Mouse (Mus musculus): Measurements from ENCODE around the gene Mok. TPM values are rescaled to one million over a fixed set of nuclear protein-coding genes. Genes with fewer than 3 reads are reported as not detected.

Mok gene
- polyA plus RNA-seq, 1 experiment from 2014 or later = 12.1 TPM

DNA sequence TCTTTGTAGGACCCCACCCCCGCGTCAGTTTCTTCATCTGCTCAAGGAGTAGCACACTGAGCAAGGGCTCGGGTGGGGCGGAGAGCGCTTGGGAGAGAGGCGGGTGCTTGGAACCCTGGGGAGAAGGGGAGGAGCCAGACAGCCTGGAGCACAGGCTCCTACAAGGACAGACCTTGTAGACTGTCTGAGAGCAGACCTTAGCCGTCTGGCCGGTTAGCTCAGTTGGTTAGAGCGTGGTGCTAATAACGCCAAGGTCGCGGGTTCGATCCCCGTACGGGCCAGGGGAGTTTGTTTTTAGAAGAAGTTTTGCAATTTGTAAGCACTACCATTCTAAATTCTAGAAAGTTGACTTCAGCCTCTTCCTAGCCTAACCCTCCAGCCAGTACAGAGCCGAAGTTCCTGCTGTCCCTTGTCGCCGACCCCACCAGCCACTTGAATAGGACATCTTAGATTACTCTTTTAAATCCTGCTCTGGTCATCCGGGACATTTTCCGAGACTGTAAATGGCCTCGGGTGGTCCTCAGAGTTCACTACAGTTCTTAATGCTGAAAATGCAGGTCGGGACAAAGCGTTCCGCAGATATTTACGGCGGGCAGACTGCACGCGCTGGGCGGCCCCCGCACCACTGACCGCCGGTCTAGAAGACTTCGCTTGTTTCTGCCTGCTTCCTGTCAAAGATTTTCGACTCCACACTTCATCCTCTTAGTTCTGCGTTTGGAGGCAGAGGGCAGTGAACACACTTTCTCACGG, 4.6 kb upstream of the Mok start:
- Histone ChIP-seq H3K4me1 (replicated peaks) (peaks cover 36% of the 10 kb centered on the region), H3K4me3 (replicated peaks) (peak overlapping the region; percentile 43), H3K36me3 (no peaks in the 10 kb centered on the region), H3K27ac (no peak overlapping the region), H3K9me3 (no peaks in the 10 kb centered on the region), H3K9ac (replicated peaks) (peak overlapping the region; percentile 55), H3K27me3 (peaks cover 50% of the 10 kb centered on the region), H3K4me2 (replicated peaks) (peak overlapping the region; percentile 57)
- 1% methylated on average over 36 of the region's 36 CpGs for WGBS
- peak; percentile 67 for ATAC-seq

DNA sequence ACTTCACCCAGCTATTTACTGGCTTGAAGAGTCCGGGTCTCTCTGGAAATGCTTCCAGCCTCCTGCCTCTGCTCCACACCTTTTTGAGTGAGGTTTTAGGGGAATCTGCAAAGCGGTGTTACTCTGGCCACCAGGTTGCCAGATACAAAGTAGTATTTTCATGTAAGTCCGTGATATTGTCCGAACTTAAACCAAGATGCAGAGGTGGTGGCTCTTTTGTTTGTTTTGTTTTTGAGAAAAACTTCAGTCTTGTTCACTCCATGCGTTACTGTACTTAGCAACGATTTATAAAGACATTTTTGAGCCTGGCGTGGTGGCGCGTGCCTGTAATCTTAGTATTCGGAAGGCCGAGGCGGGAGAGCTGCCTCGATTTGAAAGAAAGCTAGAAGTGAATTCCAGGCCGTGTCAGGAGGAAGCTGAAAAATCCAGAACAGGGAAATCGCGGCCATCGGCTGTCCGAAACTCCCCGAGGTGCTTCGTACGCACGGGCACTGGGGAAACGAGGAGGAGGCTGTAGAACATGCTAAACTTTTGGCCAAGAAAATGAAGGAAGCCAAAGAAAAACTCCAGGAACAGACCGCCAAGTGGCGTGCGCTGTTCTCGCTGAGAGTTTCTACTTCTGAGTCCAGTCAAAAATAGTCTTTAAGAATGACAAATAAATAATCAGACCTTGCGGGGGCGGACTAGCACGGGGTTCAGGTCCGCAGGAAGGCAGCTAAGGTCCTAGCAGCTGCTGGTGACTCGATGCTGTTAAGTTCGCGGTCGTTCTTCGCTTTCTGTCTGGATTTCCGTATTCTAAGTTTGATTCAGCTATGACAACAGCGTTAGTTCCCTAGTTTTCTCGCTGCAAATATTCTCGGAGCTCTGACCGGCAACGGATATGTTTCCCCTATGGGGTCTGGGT, 3.7 kb upstream of the Mok start:
- H3K9me3 ChIP-seq = no peaks in the 10 kb centered on the region
- no peaks in the 10 kb centered on the region for H3K36me3 ChIP-seq
- ATAC-seq = no peak
- peaks cover 41% of the 10 kb centered on the region for H3K4me1 ChIP-seq (replicated peaks)
- peaks cover 50% of the 10 kb centered on the region for H3K27me3 ChIP-seq
- H3K4me2 ChIP-seq (replicated peaks) = peak overlapping the region; percentile 57
- WGBS = 1% methylated on average over 42 of the region's 42 CpGs
- H3K27ac ChIP-seq = no peak overlapping the region
- H3K9ac ChIP-seq (replicated peaks) = peak overlapping the region; percentile 55
- peak overlapping the region; percentile 43 for H3K4me3 ChIP-seq (replicated peaks)

DNA sequence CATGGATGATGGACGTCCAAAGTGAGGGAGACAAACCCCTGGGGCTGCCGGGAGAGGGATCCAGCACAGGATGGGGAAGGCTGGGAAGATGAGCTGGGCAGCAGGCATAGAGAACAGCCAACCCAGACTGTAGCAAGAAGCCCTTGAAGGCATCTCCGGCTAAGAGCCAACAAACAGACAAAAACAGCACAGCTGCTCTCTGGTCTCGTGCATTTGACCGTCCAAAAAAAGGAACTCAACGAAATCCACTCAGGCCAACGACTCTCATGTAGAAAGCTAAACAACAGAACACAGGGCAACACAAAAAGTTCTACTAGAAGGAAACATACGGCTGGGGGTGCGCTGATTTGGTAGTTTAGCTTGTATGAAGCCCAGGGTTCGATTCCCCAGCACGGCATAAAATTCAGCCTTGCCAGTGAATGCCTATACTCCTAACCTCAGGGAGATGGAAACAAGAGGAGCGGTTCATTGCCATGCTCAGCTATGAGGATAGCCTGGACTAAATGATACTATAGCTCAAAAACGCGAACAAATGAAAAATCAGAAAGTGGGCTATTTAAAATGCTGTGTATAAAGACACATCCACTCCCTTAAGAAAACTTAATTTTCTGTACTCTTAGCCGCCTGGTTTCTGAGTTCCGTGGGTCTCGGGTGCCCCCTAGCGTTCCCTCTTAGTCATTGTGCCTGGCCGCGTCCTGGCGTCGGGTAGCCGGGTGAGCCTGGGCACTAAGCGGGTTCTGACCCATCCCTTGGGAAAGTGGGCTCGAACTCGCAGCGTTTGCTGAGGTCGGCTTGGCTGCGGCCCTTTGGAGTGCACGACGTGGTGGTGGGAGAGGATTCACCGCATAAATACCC, 2.7 kb upstream of the Mok start:
- Histone ChIP-seq H3K36me3 (no peaks in the 10 kb centered on the region), H3K9me3 (no peaks in the 10 kb centered on the region), H3K4me2 (replicated peaks) (peak overlapping the region; percentile 57), H3K9ac (replicated peaks) (peak overlapping the region; percentile 54; the same call in 1 of the 2 replicates), H3K27me3 (peaks cover 48% of the 10 kb centered on the region), H3K27ac (no peak overlapping the region), H3K4me1 (replicated peaks) (peaks cover 41% of the 10 kb centered on the region), H3K4me3 (replicated peaks) (peak overlapping the region; percentile 43)
- WGBS = 19% methylated on average over 32 of the region's 32 CpGs
- peak; percentile 27; the same call in 1 of the 2 replicates for ATAC-seq

DNA sequence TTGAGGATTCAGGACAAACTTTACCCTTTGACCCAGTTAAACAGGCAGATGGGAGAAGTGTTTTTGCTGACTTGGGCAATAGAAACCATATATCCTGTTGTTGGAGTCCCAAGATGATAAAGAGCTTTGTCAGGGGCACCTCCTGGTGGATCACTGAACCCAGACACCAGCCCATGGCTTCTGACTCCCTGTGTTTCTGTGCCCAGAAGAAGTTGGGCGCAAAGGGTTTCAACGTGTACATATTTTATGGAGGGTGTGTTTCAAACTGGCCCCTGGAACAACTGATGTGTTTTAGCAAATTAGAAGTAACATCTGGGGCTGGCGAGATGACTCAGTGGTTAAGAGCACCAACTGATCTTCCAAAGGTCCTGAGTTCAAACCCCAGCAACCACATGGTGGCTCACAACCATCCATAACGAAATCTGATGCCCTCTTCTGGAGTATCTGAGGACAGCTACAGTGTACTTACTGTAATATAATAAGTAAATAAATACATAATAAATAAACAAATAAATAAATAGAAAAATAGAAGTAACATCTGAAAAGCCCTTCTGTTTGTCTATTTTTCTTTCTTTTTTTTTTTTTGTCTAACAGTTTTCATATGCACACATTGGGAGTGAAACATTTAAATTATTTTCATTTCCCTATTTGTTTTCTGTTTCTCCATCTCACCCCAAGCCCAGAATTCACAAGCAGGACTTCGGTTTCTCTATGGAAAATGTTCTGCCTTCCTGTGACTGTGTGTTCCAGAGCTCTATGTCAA, 1.2 kb upstream of the Mok start:
- H3K27ac ChIP-seq = no peak overlapping the region
- no peaks in the 10 kb centered on the region for H3K9me3 ChIP-seq
- no peak for ATAC-seq
- H3K4me3 ChIP-seq (replicated peaks) = no peak overlapping the region
- H3K4me2 ChIP-seq (replicated peaks) = no peak overlapping the region
- peaks cover 50% of the 10 kb centered on the region for H3K4me1 ChIP-seq (replicated peaks)
- H3K36me3 ChIP-seq = no peaks in the 10 kb centered on the region
- peaks cover 36% of the 10 kb centered on the region for H3K27me3 ChIP-seq
- H3K9ac ChIP-seq (replicated peaks) = no peak overlapping the region
- 69% methylated on average over 5 of the region's 5 CpGs for WGBS

DNA sequence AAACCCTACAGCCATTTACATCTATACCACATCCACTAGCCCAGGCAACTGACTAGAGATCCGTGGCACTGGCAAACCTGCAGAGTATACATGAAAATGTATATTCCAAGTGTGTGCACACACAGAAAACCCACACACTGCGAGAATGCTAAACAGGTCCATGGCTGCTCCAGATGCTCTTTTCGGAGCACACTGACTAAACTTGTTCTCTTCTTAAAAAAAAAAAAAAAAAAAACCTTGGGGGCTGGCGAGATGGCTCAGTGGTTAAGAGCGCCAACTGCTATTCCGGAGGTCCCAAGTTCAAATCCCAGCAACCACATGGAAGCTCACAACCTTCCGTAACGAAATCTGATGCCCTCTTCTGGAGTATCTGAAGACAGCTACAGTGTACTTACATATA, 2.9 kb downstream of the Mok start:
- H3K9ac ChIP-seq (replicated peaks) = no peak overlapping the region
- 84% methylated on average over 8 of the region's 8 CpGs for WGBS

DNA sequence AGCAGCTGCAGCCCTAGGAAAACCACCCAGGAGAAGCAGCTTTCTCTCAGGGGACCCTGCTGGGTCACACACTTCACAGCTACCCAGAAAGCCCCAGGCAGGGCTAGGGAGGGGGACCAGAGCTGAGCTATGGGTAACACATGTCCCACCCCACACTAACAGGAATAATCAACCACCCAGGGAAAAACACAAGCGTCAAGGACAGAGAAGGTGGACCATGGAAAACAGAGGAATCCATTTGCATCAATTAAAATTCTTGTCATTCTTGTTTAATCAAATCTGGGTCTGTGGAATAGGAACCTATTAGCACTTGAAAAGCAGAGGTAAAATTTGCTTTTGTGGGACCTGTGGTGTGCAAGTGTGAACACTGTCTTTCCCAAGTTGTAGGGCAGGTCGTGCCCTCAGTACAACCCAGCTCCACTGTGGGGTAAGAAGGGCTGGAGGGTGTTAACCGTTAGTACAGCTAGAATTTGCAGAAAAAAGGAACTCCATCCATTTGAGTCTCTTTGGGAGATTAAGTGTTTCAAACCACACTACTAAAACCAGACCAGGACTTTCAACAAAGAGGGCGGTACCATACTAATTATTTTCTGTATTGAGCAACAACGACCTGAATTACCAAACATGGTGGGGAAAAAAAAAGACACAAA, 3.4 kb downstream of the Mok start:
- H3K27me3 ChIP-seq = no peaks in the 10 kb centered on the region
- 40% methylated on average over 5 of the region's 5 CpGs for WGBS

More for the DNA sequence above, 2.9 kb downstream of the Mok start:
- no peaks in the 10 kb centered on the region for H3K9me3 ChIP-seq
- peaks cover 29% of the 10 kb centered on the region for H3K4me1 ChIP-seq (replicated peaks)
- no peak overlapping the region for H3K4me3 ChIP-seq (replicated peaks)
- no peak for ATAC-seq
- no peaks in the 10 kb centered on the region for H3K36me3 ChIP-seq
- H3K27me3 ChIP-seq = 0 out of 2 replicates have a peak, but pooled peaks cover 5% of the 10 kb centered on the region
- no peak overlapping the region for H3K4me2 ChIP-seq (replicated peaks)
- H3K27ac ChIP-seq = peak overlapping the region; percentile 80; the same call in 1 of the 2 replicates

DNA sequence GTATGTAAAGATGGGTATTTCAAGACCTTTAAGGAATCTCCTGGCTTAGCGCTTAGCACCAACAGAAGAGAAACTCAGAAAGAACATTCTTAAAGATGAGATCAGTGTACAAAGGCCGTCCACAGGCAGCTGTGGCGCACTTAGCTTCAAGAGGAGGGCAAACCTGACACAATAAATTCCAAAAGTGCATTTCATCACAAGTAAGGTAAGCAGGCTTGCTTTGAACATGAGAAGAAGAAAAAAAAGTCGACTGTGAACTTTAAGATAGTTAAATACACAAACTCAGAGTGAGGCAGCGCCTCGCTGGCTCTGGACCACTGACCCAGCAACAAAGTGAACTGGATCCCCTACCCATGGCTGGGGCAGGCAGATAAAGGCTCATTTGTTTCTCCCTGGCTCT, 4.0 kb downstream of the Mok start:
- peak overlapping the region; percentile 31 for H3K4me2 ChIP-seq (replicated peaks)
- no peak overlapping the region for H3K4me3 ChIP-seq (replicated peaks)
- H3K36me3 ChIP-seq = no peaks in the 10 kb centered on the region
- H3K27me3 ChIP-seq = no peaks in the 10 kb centered on the region
- H3K9me3 ChIP-seq = no peaks in the 10 kb centered on the region
- peak overlapping the region; percentile 41; the same call in 1 of the 2 replicates for H3K9ac ChIP-seq (replicated peaks)
- peaks cover 29% of the 10 kb centered on the region for H3K4me1 ChIP-seq (replicated peaks)
- H3K27ac ChIP-seq = peak overlapping the region; percentile 80
- 47% methylated on average over 6 of the region's 6 CpGs for WGBS
- no peak for ATAC-seq

More for the DNA sequence above, 3.4 kb downstream of the Mok start:
- peak overlapping the region; percentile 41; the same call in 1 of the 2 replicates for H3K9ac ChIP-seq (replicated peaks)
- peaks cover 29% of the 10 kb centered on the region for H3K4me1 ChIP-seq (replicated peaks)
- peak overlapping the region; percentile 31 for H3K4me2 ChIP-seq (replicated peaks)
- no peaks in the 10 kb centered on the region for H3K36me3 ChIP-seq
- no peak; the same call in 1 of the 2 replicates for ATAC-seq
- H3K27ac ChIP-seq = peak overlapping the region; percentile 80
- H3K4me3 ChIP-seq (replicated peaks) = no peak overlapping the region
- H3K9me3 ChIP-seq = no peaks in the 10 kb centered on the region

DNA sequence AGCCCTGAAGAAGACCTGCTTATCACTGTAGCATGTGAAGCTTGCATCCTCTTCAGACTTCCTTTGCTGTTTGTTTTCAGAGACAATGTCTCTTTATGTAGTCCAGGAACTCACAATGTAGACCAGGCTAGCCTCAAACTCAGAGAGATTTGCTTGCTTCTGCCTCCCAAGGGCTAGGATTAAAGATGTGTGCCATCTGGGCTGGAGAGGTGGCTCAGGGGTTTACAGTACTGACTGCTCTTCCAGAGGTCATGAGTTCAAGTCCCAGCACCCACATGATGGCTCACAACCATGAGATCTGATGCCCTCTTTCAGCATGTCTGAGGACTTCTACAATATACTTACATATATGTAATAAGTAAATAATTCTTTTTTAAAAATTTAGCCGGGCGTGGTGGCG, 5.6 kb downstream of the Mok start:
- H3K27me3 ChIP-seq = no peaks in the 10 kb centered on the region
- H3K9ac ChIP-seq (replicated peaks) = no peak overlapping the region
- H3K4me2 ChIP-seq (replicated peaks) = no peak overlapping the region
- ATAC-seq = no peak
- no peak overlapping the region for H3K27ac ChIP-seq
- peaks cover 23% of the 10 kb centered on the region for H3K4me1 ChIP-seq (replicated peaks)
- H3K36me3 ChIP-seq = no peaks in the 10 kb centered on the region
- 97% methylated on average over 3 of the region's 3 CpGs for WGBS
- H3K4me3 ChIP-seq (replicated peaks) = no peak overlapping the region
- H3K9me3 ChIP-seq = no peaks in the 10 kb centered on the region

DNA sequence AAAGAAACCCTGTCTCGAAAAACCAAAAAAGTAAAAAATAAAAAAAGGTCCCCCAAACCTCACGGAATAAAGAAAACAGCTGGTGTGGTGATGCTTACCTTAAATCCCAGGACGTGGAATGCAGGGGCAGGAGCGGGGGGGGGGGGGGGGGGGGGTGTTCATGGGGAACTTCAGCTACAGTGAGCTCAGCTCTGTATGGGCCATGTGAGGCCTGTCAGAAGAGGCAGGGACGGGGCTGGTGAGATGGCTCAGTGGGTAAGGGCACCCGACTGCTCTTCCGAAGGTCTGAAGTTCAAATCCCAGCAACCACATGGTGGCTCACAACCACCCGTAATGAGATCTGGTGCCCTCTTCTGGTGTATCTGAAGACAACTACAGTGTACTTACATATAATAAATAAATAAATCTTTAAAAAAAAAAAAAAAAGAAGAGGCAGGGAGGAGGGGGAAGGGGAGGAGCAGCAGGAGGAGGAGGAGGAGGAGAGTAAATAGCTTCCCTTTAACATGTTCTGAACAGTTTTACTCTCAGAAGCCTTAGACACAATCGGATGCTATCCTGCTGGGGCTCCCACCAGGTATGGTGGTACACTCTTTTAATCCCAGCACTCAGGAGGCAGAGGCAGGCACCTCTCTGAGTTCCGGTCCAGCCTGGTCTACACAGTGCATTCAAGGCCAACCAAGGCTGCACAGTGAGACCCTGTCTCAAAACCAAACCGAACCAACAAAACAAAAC, 10.3 kb downstream of the Mok start:
- H3K9ac ChIP-seq (replicated peaks) = no peak overlapping the region
- H3K4me1 ChIP-seq (replicated peaks) = no peaks in the 10 kb centered on the region; the same call in 1 of the 2 replicates
- no peak for ATAC-seq
- no peak overlapping the region for H3K27ac ChIP-seq
- no peaks in the 10 kb centered on the region for H3K36me3 ChIP-seq
- no peaks in the 10 kb centered on the region for H3K27me3 ChIP-seq
- no peak overlapping the region for H3K4me3 ChIP-seq (replicated peaks)
- H3K9me3 ChIP-seq = no peaks in the 10 kb centered on the region
- 86% methylated on average over 11 of the region's 11 CpGs for WGBS
- no peak overlapping the region for H3K4me2 ChIP-seq (replicated peaks)

- Histone ChIP-seq H3K36me3 (no peaks in the 10 kb centered on the region), H3K9me3 (no peaks in the 10 kb centered on the region), H3K4me2 (replicated peaks) (no peak overlapping the region), H3K9ac (replicated peaks) (no peak overlapping the region), H3K27me3 (no peaks in the 10 kb centered on the region), H3K4me3 (replicated peaks) (no peak overlapping the region), H3K4me1 (replicated peaks) (no peaks in the 10 kb centered on the region), H3K27ac (no peak overlapping the region)
- ATAC-seq = no peak
- 97% methylated on average over 4 of the region's 4 CpGs for WGBS
Measured at GRCm38 (mm10) chr12:110828908-110829307, 11.8 kb downstream of the Mok start.
